Mouse (Mus musculus) intestine, embryonic 15.5 days (tissue): ENCODE measurements around the gene Gng5. TPM values are rescaled to one million over a fixed set of nuclear protein-coding genes. Genes with fewer than 3 reads are reported as not detected.

Experiments
- ATAC-seq: fragments of 200-750 bp; cut with Nextera tagmentation; 2 replicates; pipeline ENCODE4 v1.8.0; 2017; ENCODE audit warnings: moderate TSS enrichment, moderate library complexity
- H3K27ac ChIP-seq: fragments of 300-500 bp; sonication (generic); 2 replicates; pipeline ENCODE4 v1.5.1; 2015; ENCODE audit warnings: mild to moderate bottlenecking, inconsistent platforms
- H3K27me3 ChIP-seq: fragments of 300-500 bp; sonication (generic); replicated peaks from 2 replicates; pipeline ENCODE4 v1.6.1; 2015; ENCODE audit warnings: inconsistent platforms
- H3K36me3 ChIP-seq: fragments of 300-500 bp; sonication (generic); 2 replicates; pipeline ENCODE4 v1.6.1; 2015; ENCODE audit warnings: inconsistent platforms
- H3K4me1 ChIP-seq: fragments of 300-500 bp; sonication (generic); replicated peaks from 2 replicates; pipeline ENCODE4 v1.6.1; 2015; ENCODE audit warnings: inconsistent platforms
- H3K4me2 ChIP-seq: fragments of 300-500 bp; sonication (generic); replicated peaks from 2 replicates; pipeline ENCODE4 v1.6.1; 2015; ENCODE audit warnings: mild to moderate bottlenecking, inconsistent platforms
- H3K4me3 ChIP-seq: fragments of 300-500 bp; sonication (generic); replicated peaks from 2 replicates; pipeline ENCODE4 v1.5.1; 2015; ENCODE audit warnings: inconsistent platforms
- H3K9ac ChIP-seq: fragments of 300-500 bp; sonication (generic); 2 replicates; pipeline ENCODE4 v1.6.1; 2015; ENCODE audit warnings: inconsistent platforms
- H3K9me3 ChIP-seq: fragments of 300-500 bp; sonication (generic); 2 replicates; pipeline ENCODE4 v1.6.1; 2016; ENCODE audit warnings: inconsistent platforms
- WGBS: fragments of 180-500 bp; shearing (Covaris S2); methylation state at CpG from one replicate; pipeline ENCODE4 v1.1.7; 2015; 5-methylcytosine and 5-hydroxymethylcytosine counted together
- polyA plus RNA-seq: library from polyadenylated mRNA; unstranded; fragments of >200 nt; fragmentation: Nextera tagmentation; extraction: Ambion mirVana; gene quantifications from 2 replicates; pipeline ENCODE4 v1.2.1, GENCODE M21; 2015

Gene Gng5
- polyA plus RNA-seq, 1 experiment from 2014 or later, result 1,061 TPM

GRCm38 (mm10) chr3:146554816-146555215, 55.2 kb downstream of the Gng5 start:
- H3K36me3 ChIP-seq, result no peaks in the 10 kb centered on the region
- no peak overlapping the region for H3K4me2 ChIP-seq
- 85% methylated on average over 7 of the region's 7 CpGs for WGBS
- H3K27ac ChIP-seq, result no peak overlapping the region
- no peaks in the 10 kb centered on the region for H3K4me1 ChIP-seq
- ATAC-seq, result no peak
- H3K9ac ChIP-seq, result no peak overlapping the region
- no peaks in the 10 kb centered on the region for H3K9me3 ChIP-seq
- no peak overlapping the region for H3K4me3 ChIP-seq
- H3K27me3 ChIP-seq, result no peaks in the 10 kb centered on the region

Other genes with a start within 250 kb of the Gng5 start
- 38.6 and 41.5 TPM in 2 replicates for gene Ssx2ip, start 95.2 kb upstream of the Gng5 start, polyA plus RNA-seq
- gene Ctbs, start 50.0 kb upstream of the Gng5 start, polyA plus RNA-seq, result 10.1 and 11.3 TPM in 2 replicates
- 2.8 and 2.9 TPM in 2 replicates for gene Spata1, start 54 bp upstream of the Gng5 start, polyA plus RNA-seq
- gene Rpf1, start 21.6 kb downstream of the Gng5 start, polyA plus RNA-seq, result 48.8 and 56.3 TPM in 2 replicates
- gene Uox, start 70.6 kb downstream of the Gng5 start, polyA plus RNA-seq, result 0.70 and 3.1 TPM in 2 replicates
- 0.08 TPM in 1 of 2 replicates, not detected in the other for gene Dnase2b, start 115.8 kb downstream of the Gng5 start, polyA plus RNA-seq
- gene 4930503B20Rik, start 151.5 kb downstream of the Gng5 start, polyA plus RNA-seq, result not detected in 2 replicates
- gene Samd13, start 185.8 kb downstream of the Gng5 start, polyA plus RNA-seq, result 0.53 and 0.59 TPM in 2 replicates